Mouse (Mus musculus) skeletal muscle tissue, adult 2 months (tissue): ENCODE measurements around the gene Ftcd.

Experiments used
- DNase-seq: peaks from one replicate; pipeline ENCODE4 v3.0.0-alpha.2; 2012; ENCODE audit warnings: low read depth, low spot score

Gene Ftcd

GRCm38 (mm10) chr10:76612473-76612872 is 37.0 kb downstream of the Ftcd start:
- DNase-seq: no peak

GRCm38 (mm10) chr10:76622411-76622810 is 47.0 kb downstream of the Ftcd start:
- no peak for DNase-seq

- DNase-seq: peak; percentile 90
Measured at GRCm38 (mm10) chr10:76622928-76623680, 47.7 kb downstream of the Ftcd start, which contains the start of gene Col6a2. Col6a2 (minus strand) TSS chr10:76623630.

- DNase-seq: no peak
Measured at GRCm38 (mm10) chr10:76623734-76624133, 48.3 kb downstream of the Ftcd start.

- DNase-seq: no peak
Measured at GRCm38 (mm10) chr10:76624903-76625302, 49.5 kb downstream of the Ftcd start.

- no peak for DNase-seq
Measured at GRCm38 (mm10) chr10:76627714-76628113, 52.3 kb downstream of the Ftcd start.

GRCm38 (mm10) chr10:76630657-76631056 is 55.2 kb downstream of the Ftcd start:
- no peak for DNase-seq

- no peak for DNase-seq
Measured at GRCm38 (mm10) chr10:76632630-76633029, 57.2 kb downstream of the Ftcd start.

- DNase-seq: no peak
Measured at GRCm38 (mm10) chr10:76634094-76634571, 58.7 kb downstream of the Ftcd start.

- DNase-seq: no peak
Measured at GRCm38 (mm10) chr10:76634584-76634983, 59.1 kb downstream of the Ftcd start.

- DNase-seq: peak; percentile 74
Measured at GRCm38 (mm10) chr10:76636026-76636425, 60.6 kb downstream of the Ftcd start.

- DNase-seq: no peak
Measured at GRCm38 (mm10) chr10:76636601-76637000, 61.2 kb downstream of the Ftcd start.
